Mouse (Mus musculus): ENCODE results near the gene Shisal2a. TPM values are rescaled to one million over a fixed set of nuclear protein-coding genes. Genes with fewer than 3 reads are reported as not detected.

Shisal2a gene
- total RNA-seq, 2 experiments from 2014 or later, result 6.9 to 7.6 TPM

DNA sequence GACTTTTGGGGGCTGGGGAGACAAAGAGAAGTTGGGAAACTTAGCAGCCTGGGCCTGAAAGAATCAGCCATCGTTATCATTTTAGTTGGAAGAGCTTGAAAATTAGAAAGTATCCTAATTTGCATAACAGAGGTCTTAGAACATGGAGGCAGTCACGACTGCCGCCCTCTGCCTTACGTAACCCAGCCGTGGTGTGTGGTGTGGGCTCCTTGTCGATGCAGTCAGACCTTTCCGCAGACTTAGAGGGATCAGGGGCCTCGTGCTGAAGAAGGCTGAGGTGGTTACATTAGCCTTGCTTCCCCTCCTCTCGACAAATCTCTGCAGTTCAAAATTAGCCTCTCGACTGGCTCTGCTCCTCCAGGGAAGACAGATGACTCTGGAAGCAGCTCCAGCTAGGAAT is 44.3 kb downstream of the Shisal2a start:
- DNase-seq (ENCODE audit: low spot score in 2 of 2), result no peak

GRCm38 (mm10) chr4:108338321-108338733 is 44.8 kb downstream of the Shisal2a start:
- no peak for DNase-seq (ENCODE audit: low spot score in 2 of 2)

DNA sequence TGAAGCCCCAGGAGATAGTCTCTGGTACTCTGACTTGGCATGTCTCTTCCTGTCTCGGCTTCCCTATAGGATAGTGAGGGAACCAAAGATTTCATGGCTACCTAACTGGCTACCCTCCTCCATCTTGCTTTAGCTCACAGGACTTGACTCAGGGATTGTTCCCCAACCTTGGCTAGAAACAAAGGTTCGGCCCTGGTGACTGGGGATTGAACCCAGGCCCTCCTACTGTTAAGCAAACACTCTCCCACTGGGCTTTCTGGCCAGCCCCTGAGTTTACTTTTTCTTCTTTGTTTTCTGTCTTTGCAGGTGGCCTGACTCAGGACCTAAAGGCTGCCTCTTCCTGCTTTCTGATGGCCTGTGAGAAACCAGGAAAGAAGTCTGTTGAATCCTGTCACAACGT is 45.3 kb downstream of the Shisal2a start:
- DNase-seq (ENCODE audit: low spot score in 2 of 2), result no peak

- DNase-seq (ENCODE audit: low spot score in 2 of 2), result no peak
These were observed 46.4 kb downstream of the Shisal2a start for GRCm38 (mm10) chr4:108336765-108337164.

- DNase-seq (ENCODE audit: low spot score in 2 of 2), result no peak
These were observed 47.7 kb downstream of the Shisal2a start for GRCm38 (mm10) chr4:108335413-108335812.

- no peak for DNase-seq (ENCODE audit: low spot score in 2 of 2)
These were observed 51.1 kb downstream of the Shisal2a start for GRCm38 (mm10) chr4:108332041-108332440.

DNA sequence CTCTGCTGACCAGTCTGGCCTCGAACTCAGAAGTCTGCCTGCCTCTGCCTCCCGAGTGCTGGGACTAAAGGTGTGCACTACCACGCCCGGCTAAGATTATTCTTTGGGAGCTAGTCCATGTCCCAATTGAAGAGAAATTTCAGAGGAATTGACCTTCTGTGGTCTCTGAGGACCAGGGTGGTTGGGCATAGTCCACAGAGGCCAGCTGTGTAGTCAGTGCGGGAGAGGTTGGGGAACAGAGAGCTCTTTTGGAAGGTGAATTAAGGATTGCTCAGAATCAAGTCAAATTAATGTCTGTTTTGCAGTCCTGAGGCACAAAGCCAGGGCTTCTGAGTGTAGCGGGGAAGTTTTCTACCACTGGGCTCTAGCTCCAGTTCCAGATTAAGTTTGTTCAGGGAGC is 53.3 kb downstream of the Shisal2a start:
- no peak for DNase-seq (ENCODE audit: low spot score in 2 of 2)

GRCm38 (mm10) chr4:108327730-108328484 is 55.2 kb downstream of the Shisal2a start, which contains the start of gene Coa7:
Gene Coa7 (plus strand): TSS chr4:108328140.
- peak; percentile 87 to 94 for DNase-seq (ENCODE audit: low spot score in 2 of 2)

DNA sequence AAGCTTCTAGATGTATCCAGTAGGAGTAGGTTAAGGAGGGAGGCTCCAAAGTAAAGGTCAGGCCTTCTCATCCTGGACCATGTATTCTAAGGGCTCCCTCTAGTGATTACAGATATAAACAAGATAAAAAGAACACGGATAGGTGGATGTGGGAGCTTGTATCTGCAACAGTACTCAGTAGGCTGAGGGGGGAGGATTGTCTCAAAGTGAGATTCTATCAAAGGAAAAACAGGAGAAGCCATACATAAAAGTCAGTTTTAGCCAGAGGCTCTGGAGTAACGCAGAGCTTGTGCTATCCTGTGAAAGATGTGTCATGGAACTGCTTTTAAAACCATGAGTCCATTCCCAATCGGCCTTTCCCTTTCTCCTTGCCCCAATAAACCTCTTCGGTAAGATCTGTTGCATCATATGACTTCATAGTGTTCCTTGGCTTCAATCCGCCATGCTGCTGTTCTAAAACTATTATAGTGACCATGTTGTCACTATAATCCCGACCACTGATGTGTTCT is 56.0 kb downstream of the Shisal2a start:
- DNase-seq (ENCODE audit: low spot score in 2 of 2), result no peak

DNA sequence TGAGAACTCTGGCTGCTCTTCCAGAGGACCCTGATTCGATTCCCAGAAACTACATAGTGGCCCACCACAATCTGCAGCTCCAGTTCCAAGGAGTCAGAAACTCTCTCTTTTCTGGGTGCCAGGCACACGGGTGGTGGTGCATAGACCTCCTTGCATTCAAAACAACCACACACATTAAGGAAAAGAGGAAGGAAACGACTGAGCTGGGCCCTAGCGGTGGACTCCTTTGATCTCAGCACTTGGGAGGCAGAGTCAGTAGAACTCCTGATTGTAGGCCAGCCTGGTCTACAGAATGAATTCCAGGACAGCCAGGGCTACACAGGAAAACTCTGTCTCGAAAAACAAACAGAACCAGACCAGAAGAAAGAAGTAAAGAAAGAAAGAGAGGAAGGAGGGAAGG is 59.6 kb downstream of the Shisal2a start:
- no peak for DNase-seq (ENCODE audit: low spot score in 2 of 2)

DNA sequence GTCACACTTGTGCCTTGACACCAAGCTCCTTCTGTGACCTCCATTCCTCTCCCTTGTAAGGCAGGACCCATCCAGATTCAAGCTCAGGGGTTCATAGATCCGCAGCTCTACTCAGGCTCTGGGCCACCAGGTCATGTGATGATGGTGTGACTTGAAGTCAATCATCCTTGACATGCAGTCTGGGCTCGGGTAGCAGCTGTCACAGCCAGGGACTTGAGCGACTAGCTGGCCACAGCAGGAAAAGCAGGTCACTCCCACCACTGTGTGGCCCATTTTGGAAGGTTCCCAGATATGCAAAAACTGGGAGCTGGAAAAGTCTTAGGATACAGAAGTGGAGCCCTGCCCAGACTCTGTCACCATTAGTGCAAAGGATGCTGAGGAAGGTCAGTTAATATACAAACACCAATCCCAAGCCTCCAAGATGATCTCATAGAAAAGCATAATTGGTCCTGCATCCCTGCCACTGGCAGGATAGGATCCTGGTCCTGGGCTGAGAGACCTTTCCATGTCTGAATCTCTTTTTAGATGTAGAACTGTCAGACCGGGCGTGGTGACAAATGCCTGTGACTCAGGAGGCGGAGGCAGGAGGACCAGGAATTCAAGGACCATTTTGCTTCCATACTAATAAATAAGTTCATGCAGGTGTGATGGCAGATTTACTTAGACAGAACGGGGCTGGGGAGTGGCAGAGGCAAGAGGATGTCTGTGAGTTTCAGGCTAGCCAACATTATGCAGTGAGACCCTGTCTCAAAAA is 62.3 kb downstream of the Shisal2a start:
- no peak for DNase-seq (ENCODE audit: low spot score in 2 of 2)

DNA sequence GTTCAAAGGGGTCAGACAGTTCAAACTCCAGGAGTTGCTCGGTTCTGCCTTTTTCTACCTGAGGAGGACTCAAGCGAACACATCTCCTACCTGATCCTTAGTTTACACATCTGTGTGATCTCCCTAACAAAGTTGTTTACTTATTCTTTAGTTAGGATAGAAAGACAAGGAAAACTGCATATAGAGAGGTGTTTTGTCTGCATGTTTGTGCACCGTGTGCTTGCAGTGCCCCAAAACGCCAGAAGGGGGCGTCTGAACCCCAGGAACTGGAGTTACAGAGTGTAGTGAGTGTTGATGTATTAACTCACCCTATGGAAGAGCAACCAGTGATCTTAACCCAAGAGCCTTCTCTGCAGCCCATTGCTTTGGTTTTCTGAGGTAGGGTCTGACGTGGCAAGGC is 63.4 kb downstream of the Shisal2a start:
- DNase-seq (ENCODE audit: low spot score in 2 of 2), result no peak

- DNase-seq (ENCODE audit: low spot score in 2 of 2), result no peak
These were observed 64.2 kb downstream of the Shisal2a start for GRCm38 (mm10) chr4:108318649-108319615.

Other genes starting within 250 kb of the Shisal2a start
- gene Scp2, start 238.4 kb downstream of the Shisal2a start, total RNA-seq (2021), result 100 to 1,000 TPM; 170 to 225 TPM
- gene Echdc2, start 217.9 kb downstream of the Shisal2a start, total RNA-seq (2021), result 10 to 100 TPM; 35.2 to 36.3 TPM
- gene Zyg11a, start 165.3 kb downstream of the Shisal2a start, total RNA-seq (2021), result under 1 TPM; 0.25 to 0.34 TPM
- gene Zyg11b, start 82.3 kb downstream of the Shisal2a start, total RNA-seq (2021), result 10 to 100 TPM; 37.0 to 37.4 TPM
- 10 to 100 TPM; 58.6 to 59.5 TPM for gene Coa7, start 55.2 kb downstream of the Shisal2a start, total RNA-seq (2021)
- gene Gpx7, start 23.6 kb upstream of the Shisal2a start, total RNA-seq (2021), result 10 to 100 TPM; 25.0 to 31.1 TPM
- 10 to 100 TPM; 79.9 to 82.3 TPM for gene Tut4, start 76.1 kb upstream of the Shisal2a start, total RNA-seq (2021)
- 10 to 100 TPM; 47.7 to 49.8 TPM for gene Prpf38a, start 196.0 kb upstream of the Shisal2a start, total RNA-seq (2021)
- 1 to 10 TPM; 3.0 to 4.9 TPM for gene Orc1, start 196.1 kb upstream of the Shisal2a start, total RNA-seq (2021)
- gene Cc2d1b, start 236.6 kb upstream of the Shisal2a start, total RNA-seq (2021), result 10 to 100 TPM; 64.0 to 70.8 TPM